Mouse (Mus musculus): ENCODE results near the gene Vps51.

DNA sequence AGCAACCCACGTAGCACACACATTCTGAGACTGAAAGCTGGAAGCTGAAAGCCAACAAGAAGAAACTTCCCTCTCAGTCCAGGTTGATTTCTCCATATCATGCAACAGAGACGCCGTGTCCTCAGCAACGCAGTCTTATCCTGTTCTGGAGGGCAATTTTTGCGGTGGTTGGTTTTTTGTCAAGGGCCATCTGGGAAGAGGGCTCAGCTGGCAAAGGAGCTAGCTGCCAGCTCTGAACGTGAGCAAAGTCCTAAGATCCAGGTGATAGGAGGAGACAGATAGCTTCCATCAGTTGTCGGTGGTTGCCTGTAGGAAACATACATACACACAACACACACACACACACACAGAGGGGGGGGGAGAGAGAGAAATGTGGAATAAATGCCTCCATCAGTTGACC, 38.7 kb downstream of the Vps51 start:
- TF ChIP-seq MAFK (IDR thresholded peaks at IDR 0.05; ENCODE audit: insufficient read depth, low read depth, low read length) (no peak), CHD2 (IDR thresholded peaks at IDR 0.05; ENCODE audit: low read depth, low read length) (no peak)

Data from ES-E14 (cell line).